Mouse (Mus musculus): Measurements from ENCODE around the gene Ntn4. TPM values are rescaled to one million over a fixed set of nuclear protein-coding genes. Genes with fewer than 3 reads are reported as not detected.

Ntn4 gene
- polyA plus RNA-seq, 1 experiment from 2014 or later = 4.3 TPM

- no peaks in the 10 kb centered on the region for H3K36me3 ChIP-seq (ENCODE audit: control insufficient read depth, insufficient read depth, low read length)
- no peak overlapping the region for H3K27ac ChIP-seq (ENCODE audit: low read depth, low read length)
- H3K9ac ChIP-seq (ENCODE audit: low read depth, low read length) = no peak overlapping the region
- H3K4me1 ChIP-seq (replicated peaks; ENCODE audit: control insufficient read depth, insufficient read depth, low read length) = no peaks in the 10 kb centered on the region
- H3K27me3 ChIP-seq (ENCODE audit: control insufficient read depth, insufficient read depth, low read length) = no peaks in the 10 kb centered on the region
- no peak overlapping the region for H3K4me2 ChIP-seq (replicated peaks; ENCODE audit: low read depth, low read length)
- H3K4me3 ChIP-seq (ENCODE audit: low read depth, low read length) = no peak overlapping the region
- H3K9me3 ChIP-seq (ENCODE audit: control insufficient read depth, low read length) = no peaks in the 10 kb centered on the region
- DNase-seq (ENCODE audit: low spot score) (no peak), ATAC-seq (ENCODE audit: low FRiP score) (no peak)
- WGBS = 90% methylated on average over 8 of the region's 8 CpGs
Measured at GRCm38 (mm10) chr10:93648598-93649102, 8.2 kb downstream of the Ntn4 start.

GRCm38 (mm10) chr10:93649127-93649526, 8.6 kb downstream of the Ntn4 start:
- H3K27ac ChIP-seq (ENCODE audit: low read depth, low read length) = no peak overlapping the region
- no peaks in the 10 kb centered on the region for H3K9me3 ChIP-seq (ENCODE audit: control insufficient read depth, low read length)
- H3K4me1 ChIP-seq (replicated peaks; ENCODE audit: control insufficient read depth, insufficient read depth, low read length) = no peaks in the 10 kb centered on the region
- no peaks in the 10 kb centered on the region for H3K27me3 ChIP-seq (ENCODE audit: control insufficient read depth, insufficient read depth, low read length)
- H3K4me2 ChIP-seq (replicated peaks; ENCODE audit: low read depth, low read length) = no peak overlapping the region
- no peak for ATAC-seq (ENCODE audit: low FRiP score)
- DNase-seq (ENCODE audit: low spot score) = peak; percentile 27
- no peak overlapping the region for H3K9ac ChIP-seq (ENCODE audit: low read depth, low read length)
- 84% methylated on average over 5 of the region's 5 CpGs for WGBS
- H3K36me3 ChIP-seq (ENCODE audit: control insufficient read depth, insufficient read depth, low read length) = no peaks in the 10 kb centered on the region
- no peak overlapping the region for H3K4me3 ChIP-seq (ENCODE audit: low read depth, low read length)

- Histone ChIP-seq H3K27ac (ENCODE audit: low read depth, low read length) (no peak overlapping the region), H3K36me3 (ENCODE audit: control insufficient read depth, insufficient read depth, low read length) (no peaks in the 10 kb centered on the region), H3K4me2 (replicated peaks; ENCODE audit: low read depth, low read length) (no peak overlapping the region), H3K27me3 (ENCODE audit: control insufficient read depth, insufficient read depth, low read length) (no peaks in the 10 kb centered on the region), H3K9me3 (ENCODE audit: control insufficient read depth, low read length) (no peaks in the 10 kb centered on the region), H3K9ac (ENCODE audit: low read depth, low read length) (no peak overlapping the region), H3K4me1 (replicated peaks; ENCODE audit: control insufficient read depth, insufficient read depth, low read length) (no peaks in the 10 kb centered on the region), H3K4me3 (ENCODE audit: low read depth, low read length) (no peak overlapping the region)
- DNase-seq (ENCODE audit: low spot score) (no peak), ATAC-seq (ENCODE audit: low FRiP score) (no peak)
- whole genome bisulfite sequencing = 91% methylated on average over 5 of the region's 5 CpGs
Measured at GRCm38 (mm10) chr10:93649600-93649999, 9.1 kb downstream of the Ntn4 start.

GRCm38 (mm10) chr10:93653322-93653721, 12.8 kb downstream of the Ntn4 start:
- no peak overlapping the region for H3K4me2 ChIP-seq (replicated peaks; ENCODE audit: low read depth, low read length)
- H3K9me3 ChIP-seq (ENCODE audit: control insufficient read depth, low read length) = no peaks in the 10 kb centered on the region
- H3K9ac ChIP-seq (ENCODE audit: low read depth, low read length) = no peak overlapping the region
- no peaks in the 10 kb centered on the region for H3K27me3 ChIP-seq (ENCODE audit: control insufficient read depth, insufficient read depth, low read length)
- 84% methylated on average over 2 of the region's 2 CpGs for WGBS
- ATAC-seq (ENCODE audit: low FRiP score) = no peak
- H3K4me1 ChIP-seq (replicated peaks; ENCODE audit: control insufficient read depth, insufficient read depth, low read length) = no peaks in the 10 kb centered on the region
- DNase-seq (ENCODE audit: low spot score) = no peak
- H3K4me3 ChIP-seq (ENCODE audit: low read depth, low read length) = no peak overlapping the region
- H3K36me3 ChIP-seq (ENCODE audit: control insufficient read depth, insufficient read depth, low read length) = 0 out of 2 replicates have a peak, but pooled peaks cover 2% of the 10 kb centered on the region
- no peak overlapping the region for H3K27ac ChIP-seq (ENCODE audit: low read depth, low read length)

- Histone ChIP-seq H3K27ac (ENCODE audit: low read depth, low read length) (no peak overlapping the region), H3K4me1 (replicated peaks; ENCODE audit: control insufficient read depth, insufficient read depth, low read length) (no peaks in the 10 kb centered on the region), H3K4me3 (ENCODE audit: low read depth, low read length) (no peak overlapping the region), H3K27me3 (ENCODE audit: control insufficient read depth, insufficient read depth, low read length) (no peaks in the 10 kb centered on the region), H3K36me3 (ENCODE audit: control insufficient read depth, insufficient read depth, low read length) (0 out of 2 replicates have a peak, but pooled peaks cover 2% of the 10 kb centered on the region), H3K9me3 (ENCODE audit: control insufficient read depth, low read length) (no peaks in the 10 kb centered on the region), H3K9ac (ENCODE audit: low read depth, low read length) (no peak overlapping the region), H3K4me2 (replicated peaks; ENCODE audit: low read depth, low read length) (no peak overlapping the region)
- DNase-seq (ENCODE audit: low spot score) (no peak), ATAC-seq (ENCODE audit: low FRiP score) (no peak)
- WGBS = 82% methylated on average over 15 of the region's 15 CpGs
Measured at GRCm38 (mm10) chr10:93655428-93655827, 14.9 kb downstream of the Ntn4 start.

- H3K27me3 ChIP-seq (ENCODE audit: control insufficient read depth, insufficient read depth, low read length) = no peaks in the 10 kb centered on the region
- H3K9me3 ChIP-seq (ENCODE audit: control insufficient read depth, low read length) = no peaks in the 10 kb centered on the region
- no peak for DNase-seq (ENCODE audit: low spot score)
- H3K9ac ChIP-seq (ENCODE audit: low read depth, low read length) = no peak overlapping the region
- ATAC-seq (ENCODE audit: low FRiP score) = no peak
- WGBS = 100% methylated on average over 1 of the region's 1 CpGs
- no peak overlapping the region for H3K4me2 ChIP-seq (replicated peaks; ENCODE audit: low read depth, low read length)
- no peaks in the 10 kb centered on the region for H3K4me1 ChIP-seq (replicated peaks; ENCODE audit: control insufficient read depth, insufficient read depth, low read length)
- no peak overlapping the region for H3K27ac ChIP-seq (ENCODE audit: low read depth, low read length)
- H3K36me3 ChIP-seq (ENCODE audit: control insufficient read depth, insufficient read depth, low read length) = 0 out of 2 replicates have a peak, but pooled peaks cover 2% of the 10 kb centered on the region
- H3K4me3 ChIP-seq (ENCODE audit: low read depth, low read length) = no peak overlapping the region
Measured at GRCm38 (mm10) chr10:93659792-93660191, 19.3 kb downstream of the Ntn4 start.

GRCm38 (mm10) chr10:93661348-93661991, 21.0 kb downstream of the Ntn4 start:
- Histone ChIP-seq H3K4me2 (replicated peaks; ENCODE audit: low read depth, low read length) (no peak overlapping the region), H3K4me1 (replicated peaks; ENCODE audit: control insufficient read depth, insufficient read depth, low read length) (no peaks in the 10 kb centered on the region), H3K36me3 (ENCODE audit: control insufficient read depth, insufficient read depth, low read length) (no peaks in the 10 kb centered on the region), H3K27ac (ENCODE audit: low read depth, low read length) (no peak overlapping the region), H3K9ac (ENCODE audit: low read depth, low read length) (no peak overlapping the region), H3K4me3 (ENCODE audit: low read depth, low read length) (no peak overlapping the region), H3K9me3 (ENCODE audit: control insufficient read depth, low read length) (no peaks in the 10 kb centered on the region), H3K27me3 (ENCODE audit: control insufficient read depth, insufficient read depth, low read length) (no peaks in the 10 kb centered on the region)
- no peak for ATAC-seq (ENCODE audit: low FRiP score)
- 93% methylated on average over 6 of the region's 6 CpGs for WGBS
- no peak for DNase-seq (ENCODE audit: low spot score)

GRCm38 (mm10) chr10:93662018-93662417, 21.5 kb downstream of the Ntn4 start:
- Histone ChIP-seq H3K27me3 (ENCODE audit: control insufficient read depth, insufficient read depth, low read length) (no peaks in the 10 kb centered on the region), H3K9ac (ENCODE audit: low read depth, low read length) (no peak overlapping the region), H3K4me3 (ENCODE audit: low read depth, low read length) (no peak overlapping the region), H3K9me3 (ENCODE audit: control insufficient read depth, low read length) (no peaks in the 10 kb centered on the region), H3K4me2 (replicated peaks; ENCODE audit: low read depth, low read length) (no peak overlapping the region), H3K4me1 (replicated peaks; ENCODE audit: control insufficient read depth, insufficient read depth, low read length) (no peaks in the 10 kb centered on the region), H3K27ac (ENCODE audit: low read depth, low read length) (no peak overlapping the region), H3K36me3 (ENCODE audit: control insufficient read depth, insufficient read depth, low read length) (no peaks in the 10 kb centered on the region)
- no peak for DNase-seq (ENCODE audit: low spot score)
- 80% methylated on average over 5 of the region's 5 CpGs for WGBS
- ATAC-seq (ENCODE audit: low FRiP score) = no peak

GRCm38 (mm10) chr10:93666222-93666621, 25.7 kb downstream of the Ntn4 start:
- no peak overlapping the region for H3K4me2 ChIP-seq (replicated peaks; ENCODE audit: low read depth, low read length)
- DNase-seq (ENCODE audit: low spot score) = no peak
- no peaks in the 10 kb centered on the region for H3K27me3 ChIP-seq (ENCODE audit: control insufficient read depth, insufficient read depth, low read length)
- 78% methylated on average over 2 of the region's 2 CpGs for WGBS
- no peaks in the 10 kb centered on the region for H3K4me1 ChIP-seq (replicated peaks; ENCODE audit: control insufficient read depth, insufficient read depth, low read length)
- no peak for ATAC-seq (ENCODE audit: low FRiP score)
- H3K9me3 ChIP-seq (ENCODE audit: control insufficient read depth, low read length) = no peaks in the 10 kb centered on the region
- H3K4me3 ChIP-seq (ENCODE audit: low read depth, low read length) = no peak overlapping the region
- no peak overlapping the region for H3K9ac ChIP-seq (ENCODE audit: low read depth, low read length)
- H3K27ac ChIP-seq (ENCODE audit: low read depth, low read length) = no peak overlapping the region
- H3K36me3 ChIP-seq (ENCODE audit: control insufficient read depth, insufficient read depth, low read length) = no peaks in the 10 kb centered on the region

Measured in hindbrain, embryonic 11.5 days (tissue).